14 mouse cellular contexts compared by ENCODE assay signal in the genomic region with DNA sequence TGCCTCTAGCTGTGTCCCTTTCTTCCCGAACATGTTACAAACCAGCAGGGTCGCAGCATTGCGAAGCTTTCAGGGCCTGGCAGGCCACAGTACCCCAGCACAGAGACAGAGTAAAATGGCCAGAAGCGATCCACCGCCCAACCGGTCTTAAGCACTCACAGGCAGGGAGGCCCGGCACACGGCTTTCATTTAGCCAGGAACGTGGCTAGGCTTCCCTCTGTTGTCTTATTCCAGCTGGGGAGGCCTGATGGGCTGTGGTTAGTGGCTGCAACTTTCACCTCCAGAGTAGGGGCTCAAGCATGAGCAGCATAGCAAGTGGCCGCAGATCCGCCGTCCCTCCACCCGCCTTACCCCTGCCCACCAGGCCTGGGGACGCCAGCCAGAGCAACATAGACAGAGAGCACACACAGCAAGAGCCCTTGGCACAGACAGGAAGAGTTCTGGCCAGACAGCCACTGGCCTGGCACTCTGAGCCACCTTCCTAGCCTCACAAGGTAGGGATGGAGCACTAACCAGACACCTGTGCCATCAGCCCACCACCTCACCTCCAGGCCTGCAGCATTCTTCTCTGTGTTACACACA.
DNase-seq lines count a peak whose midpoint lies in the region; ATAC-seq lines count a peak whose summit lies in the region.
"Had no signal": no experiment of that assay in that cellular context is flagged by ENCODE, and none has a peak within 500 bp of the region (broad histone marks: within the 10 kb centered on the region; RNA-seq: fewer than 3 reads in every experiment).

No protein-coding gene starts in this region.

- H3K27ac ChIP-seq in forebrain, embryonic 10.5 days: peak overlapping the region; percentile 56
- H3K27ac ChIP-seq in forebrain, embryonic 15.5 days (replicated peaks): no peak overlapping the region
- H3K27ac ChIP-seq in hindbrain, embryonic 16.5 days (ENCODE audit: low read depth, low read length): 0 out of 2 replicates have a peak overlapping the region, but pooled peaks have one; percentile 18
- H3K27ac ChIP-seq: heart, embryonic 13.5 days; left cerebral cortex, adult 2 months; limb, embryonic 12.5 days had no signal

- H3K4me1 ChIP-seq in forebrain, embryonic 10.5 days: peaks cover 24% of the 10 kb centered on the region
- H3K4me1 ChIP-seq in forebrain, embryonic 15.5 days: peaks cover 47% of the 10 kb centered on the region
- peaks cover 38% of the 10 kb centered on the region for H3K4me1 ChIP-seq in hindbrain, embryonic 16.5 days (ENCODE audit: control insufficient read depth, insufficient read depth, low read depth, low read length)

- H3K9ac ChIP-seq in forebrain, embryonic 15.5 days (replicated peaks): no peak overlapping the region
- peak overlapping the region; percentile 6; the same call in 1 of the 2 replicates for H3K9ac ChIP-seq in hindbrain, embryonic 16.5 days (ENCODE audit: low read depth, low read length)
- H3K9ac ChIP-seq: heart, embryonic 13.5 days; limb, embryonic 12.5 days had no signal

- H3K27me3 ChIP-seq in forebrain, embryonic 10.5 days (ENCODE audit: poor library complexity, severe bottlenecking): no peaks in the 10 kb centered on the region
- H3K27me3 ChIP-seq in forebrain, embryonic 15.5 days: no peaks in the 10 kb centered on the region
- no peaks in the 10 kb centered on the region for H3K27me3 ChIP-seq in hindbrain, embryonic 16.5 days (replicated peaks; ENCODE audit: control insufficient read depth, insufficient read depth, low read length)
- H3K27me3 ChIP-seq: heart, embryonic 13.5 days; limb, embryonic 12.5 days had no signal

- no peaks in the 10 kb centered on the region for H3K9me3 ChIP-seq in forebrain, embryonic 10.5 days
- H3K9me3 ChIP-seq in forebrain, embryonic 15.5 days: no peaks in the 10 kb centered on the region
- H3K9me3 ChIP-seq in hindbrain, embryonic 16.5 days (ENCODE audit: control insufficient read depth, low read length): no peaks in the 10 kb centered on the region
- H3K9me3 ChIP-seq: heart, embryonic 13.5 days; limb, embryonic 12.5 days had no signal

- peaks cover 50% of the 10 kb centered on the region for H3K36me3 ChIP-seq in forebrain, embryonic 10.5 days (replicated peaks)
- no peaks in the 10 kb centered on the region for H3K36me3 ChIP-seq in forebrain, embryonic 15.5 days
- H3K36me3 ChIP-seq in hindbrain, embryonic 16.5 days (ENCODE audit: control insufficient read depth, insufficient read depth, low read length): no peaks in the 10 kb centered on the region

- H3K4me3 ChIP-seq in forebrain, embryonic 10.5 days: no peak overlapping the region
- H3K4me3 ChIP-seq in forebrain, embryonic 15.5 days: no peak overlapping the region
- H3K4me3 ChIP-seq in hindbrain, embryonic 16.5 days (ENCODE audit: low read length): no peak overlapping the region
- H3K4me3 ChIP-seq: heart, embryonic 13.5 days; left cerebral cortex, adult 2 months; limb, embryonic 12.5 days had no signal

- WGBS in forebrain, embryonic 10.5 days: 79% methylated on average over 14 of the region's 14 CpGs
- WGBS in forebrain, embryonic 15.5 days: 64% methylated on average over 14 of the region's 14 CpGs
- WGBS in hindbrain, embryonic 16.5 days: 49% methylated on average over 14 of the region's 14 CpGs

- DNase-seq in forebrain, embryonic 10.5 days (ENCODE audit: extremely low spot score, low spot score): no peak
- DNase-seq in brain, adult 2 months (ENCODE audit: low read depth, low spot score): peak; percentile 55
- peak; percentile 72 to 73 for DNase-seq in cerebellum, postnatal 25 days
- DNase-seq in MN1 (ENCODE audit: low spot score): no peak
- no peak for DNase-seq in urinary bladder, adult 18-20 months (ENCODE audit: low spot score in 2 of 2)
- DNase-seq in adrenal gland, postnatal 14 days: no peak
- DNase-seq: embryo, embryonic 11 days; kidney, adult 2 months; lung, postnatal 14 days had no signal

- H3K4me2 ChIP-seq in forebrain, embryonic 15.5 days (replicated peaks): no peak overlapping the region
- H3K4me2 ChIP-seq in hindbrain, embryonic 16.5 days (ENCODE audit: low read length): no peak overlapping the region
- H3K4me2 ChIP-seq: heart, embryonic 13.5 days; limb, embryonic 12.5 days had no signal

- no peak for ATAC-seq in forebrain, embryonic 15.5 days (replicated peaks)
- peak; percentile 48; the same call in 1 of the 2 replicates for ATAC-seq in hindbrain, embryonic 16.5 days

Comparison
In these comparisons a context has a peak if more than half of its experiments do, and no peak if none do; other contexts are left out.
1. DNase-seq: peak in brain, adult 2 months (single experiment) and cerebellum, postnatal 25 days (2 of 2); none in forebrain, embryonic 10.5 days (single experiment), MN1 (single experiment), urinary bladder, adult 18-20 months (0 of 2) and adrenal gland, postnatal 14 days (single experiment).